In the genomic region with DNA sequence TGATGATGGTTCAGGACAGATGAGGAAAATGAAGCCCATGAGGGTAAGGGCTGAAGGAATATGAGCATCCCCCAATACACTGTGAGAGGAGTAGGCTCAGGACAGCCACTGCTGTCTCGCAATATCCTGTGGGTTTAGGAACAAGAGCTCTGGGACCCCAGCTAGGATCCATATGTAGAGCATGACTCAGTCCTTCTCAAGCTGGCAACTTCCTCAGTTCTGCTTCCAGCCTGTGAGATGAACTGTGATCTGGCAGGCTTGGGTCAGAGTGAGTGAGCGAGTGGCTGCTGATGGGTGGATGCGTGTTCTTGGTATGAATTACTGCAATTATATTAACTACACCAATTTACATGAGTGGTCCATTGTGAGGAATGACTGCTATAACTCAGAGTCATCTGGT, we compare ENCODE assay signal across 15 mouse cellular contexts.
DNase-seq lines count a peak whose midpoint lies in the region; ATAC-seq and TF ChIP-seq lines count a peak whose summit lies in the region.
"Had no signal": no experiment of that assay in that cellular context is flagged by ENCODE, and none has a peak within 500 bp of the region (broad histone marks: within the 10 kb centered on the region; RNA-seq: fewer than 3 reads in every experiment).

No protein-coding gene starts in this region.

- no peaks in the 10 kb centered on the region for H3K27me3 ChIP-seq in C2C12 (ENCODE audit: control insufficient read depth, insufficient read depth, insufficient read length)

- no peaks in the 10 kb centered on the region for H3K79me3 ChIP-seq in C2C12 (ENCODE audit: low read depth)

- H3K4me3 ChIP-seq in C2C12 (ENCODE audit: insufficient read depth, poor library complexity, severe bottlenecking): no peak overlapping the region
- H3K4me3 ChIP-seq: gastrocnemius, adult 2 months; heart, embryonic 10.5 days; hindbrain, embryonic 10.5 days; kidney, embryonic 15.5 days had no signal

- TF ChIP-seq CTCF in C2C12 (IDR thresholded peaks at IDR 0.05; ENCODE audit: control insufficient read depth, insufficient read depth, insufficient read length): no peak

- no peaks in the 10 kb centered on the region for H3K36me3 ChIP-seq in C2C12 (ENCODE audit: control insufficient read depth, insufficient read depth)
- H3K36me3 ChIP-seq: heart, embryonic 10.5 days; hindbrain, embryonic 10.5 days; kidney, embryonic 15.5 days had no signal

- peak; percentile 43 to 51; a peak in 3 of 4 replicates for ATAC-seq in hematopoietic stem cell, adult 5-6 weeks (replicated peaks in 1 of 2; ENCODE audit: insufficient read depth in 1 of 2, low FRiP score in 2 of 2, low TSS enrichment in 1 of 2, low read depth in 1 of 2, poor library complexity in 2 of 2, severe bottlenecking in 2 of 2)

- DNase-seq in layer of hippocampus, adult 11-12 months (ENCODE audit: low spot score): peak; percentile 43
- DNase-seq in layer of hippocampus, postnatal 10 days (ENCODE audit: low spot score in 2 of 2): no peak
- DNase-seq in cerebellum, adult 11-12 months: peak; percentile 51
- DNase-seq in adrenal gland, adult 18-20 months (ENCODE audit: low spot score in 2 of 2): no peak
- no peak for DNase-seq in heart, postnatal 25 days (ENCODE audit: low spot score)
- DNase-seq in gastrocnemius, adult 18-20 months (ENCODE audit: low spot score): no peak
- DNase-seq: gastrocnemius, adult 2 months; left cerebral cortex, postnatal 4 days; right cerebral cortex, postnatal 4 days; thymus, postnatal 14 days had no signal

- no peak overlapping the region for H3ac ChIP-seq in C2C12 (ENCODE audit: control insufficient read depth, insufficient read length, low read depth)

- no peaks in the 10 kb centered on the region for H3K79me2 ChIP-seq in C2C12 (ENCODE audit: control insufficient read depth, insufficient read depth)

- intact Hi-C loops in heart, postnatal 25 days (cut with DNase I): loop anchor here (5.0 kb wide), 2 partner anchors 193 to 378 kb away; no protein-coding TSS in a partner anchor

TF ChIP-seq in C2C12, 6 proteins besides CTCF, POLR2A, EP300 and RAD21:
- TF ChIP-seq MYOD1 (IDR thresholded peaks at IDR 0.05; ENCODE audit: control insufficient read depth, insufficient read length, low read depth) (no peak), CEBPB (IDR thresholded peaks at IDR 0.05; ENCODE audit: low read depth) (peak; percentile 44), MYOG (IDR thresholded peaks at IDR 0.05; ENCODE audit: control insufficient read depth, extremely low read depth, insufficient read length) (no peak)

Comparison
In these comparisons a context has a peak if more than half of its experiments do, and no peak if none do; other contexts are left out.
1. DNase-seq: peak in layer of hippocampus, adult 11-12 months (single experiment) and cerebellum, adult 11-12 months (single experiment); none in layer of hippocampus, postnatal 10 days (0 of 2), adrenal gland, adult 18-20 months (0 of 2), heart, postnatal 25 days (single experiment) and gastrocnemius, adult 18-20 months (single experiment).